Mouse (Mus musculus): Measurements from ENCODE around the gene Slc7a15.

- TF ChIP-seq CTCF (IDR thresholded peaks at IDR 0.05; ENCODE audit: low read depth, low read length) (no peak), TAL1 (conservative IDR thresholded peaks at IDR 0.05; ENCODE audit: low read depth, low read length) (no peak), POLR2AphosphoS5 (IDR thresholded peaks at IDR 0.05; ENCODE audit: insufficient replicate concordance, low read depth, low read length) (no peak), GATA1 (IDR thresholded peaks at IDR 0.05; ENCODE audit: borderline replicate concordance, low read length) (no peak), GATA2 (IDR thresholded peaks at IDR 0.05; ENCODE audit: borderline replicate concordance, low read depth, low read length) (no peak)
These were observed 109.8 kb downstream of the Slc7a15 start for GRCm38 (mm10) chr12:8489098-8489497.

All from G1E (cell line).